Mouse (Mus musculus): Measurements from ENCODE around the gene Gabrb3.

DNA sequence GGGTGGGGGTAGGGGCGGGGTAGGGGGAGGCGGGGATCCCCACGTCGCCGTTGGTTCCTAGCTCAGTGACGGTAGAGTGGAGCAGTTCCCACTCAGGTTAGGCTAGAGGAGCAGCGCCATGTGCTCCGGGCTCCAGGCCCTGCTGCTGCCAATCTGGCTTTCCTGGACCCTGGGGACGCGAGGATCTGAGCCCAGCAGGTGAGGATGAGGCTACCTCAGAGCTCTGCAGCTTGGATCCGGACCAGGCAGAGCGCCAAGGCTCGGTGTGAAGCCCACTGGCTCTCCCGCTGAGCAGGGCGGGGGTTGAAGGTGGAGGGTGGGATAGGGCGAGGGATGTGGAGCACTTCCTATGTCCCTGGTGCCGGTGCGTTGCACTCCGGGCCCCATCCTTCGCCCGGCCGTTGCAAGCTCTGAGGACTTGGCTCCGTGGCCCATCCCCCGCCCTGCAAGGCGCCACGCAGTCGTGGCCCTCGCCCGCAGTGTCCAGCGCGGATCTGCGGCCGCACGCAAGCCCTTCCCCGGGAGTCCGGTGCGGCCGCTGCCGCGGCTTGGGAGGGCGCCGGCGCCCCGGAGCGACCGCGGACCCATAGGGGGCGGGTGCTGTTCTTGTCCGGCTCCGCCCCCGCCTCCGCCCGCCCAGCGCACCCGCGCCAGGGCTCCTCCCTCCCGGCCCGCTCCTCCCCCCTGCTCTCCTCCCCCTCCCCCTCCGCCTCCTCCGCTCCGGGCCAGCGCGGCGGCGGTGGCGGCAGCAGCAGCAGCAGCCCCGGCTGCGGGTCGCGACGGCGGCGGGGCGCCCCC, 171.2 kb downstream of the Gabrb3 start:
- TF ChIP-seq FLI1 (IDR thresholded peaks at IDR 0.05; ENCODE audit: low read length) (no peak), GATA1 (IDR thresholded peaks at IDR 0.05; ENCODE audit: borderline replicate concordance, low read length) (no peak)

Measured in megakaryocyte, embryonic 14.5 days (primary cell).